Mouse (Mus musculus): ENCODE measurements around the gene Mrpl52.

The Mrpl52 gene

DNA sequence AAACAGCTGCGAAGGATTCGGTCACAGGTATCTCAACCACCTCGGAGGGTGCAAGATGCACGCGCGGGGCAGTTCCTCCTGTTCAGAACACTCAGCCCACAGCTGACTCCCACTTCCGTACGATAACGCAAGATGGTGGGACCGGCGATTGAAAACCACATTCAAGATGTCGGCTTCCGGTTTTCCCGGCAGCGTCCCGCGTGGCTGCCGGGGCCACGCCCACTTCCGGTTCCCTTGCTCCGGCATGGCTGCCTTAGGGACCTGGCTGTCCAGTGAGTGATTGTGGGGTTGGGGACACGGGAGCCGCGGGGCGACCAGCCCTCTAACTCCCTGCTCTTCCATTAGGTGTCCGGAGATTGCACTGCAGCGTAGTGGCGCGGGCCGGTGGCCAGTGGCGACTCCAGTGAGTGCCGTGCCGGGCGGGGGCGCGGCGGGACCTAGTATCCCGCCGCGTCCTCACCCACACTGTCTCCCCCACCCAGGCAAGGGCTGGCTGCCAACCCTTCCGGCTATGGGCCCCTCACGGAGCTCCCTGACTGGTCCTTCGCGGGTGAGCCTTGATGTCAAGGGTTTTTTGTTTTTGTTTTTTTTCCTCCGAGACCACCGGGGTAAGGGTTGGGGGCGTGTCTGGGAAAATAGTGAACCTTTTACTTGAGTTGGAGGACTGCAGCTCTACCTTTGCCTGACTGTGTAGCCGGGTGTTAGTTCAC is at the start of gene Mrpl52:
Gene Mrpl52, plus strand, starts transcription at position 221 of the 710 bp plus-strand sequence.
- peak; percentile 93 for DNase-seq

- no peak for DNase-seq
These were observed 49.5 kb upstream of the Mrpl52 start for GRCm38 (mm10) chr14:54377166-54377565.

DNA sequence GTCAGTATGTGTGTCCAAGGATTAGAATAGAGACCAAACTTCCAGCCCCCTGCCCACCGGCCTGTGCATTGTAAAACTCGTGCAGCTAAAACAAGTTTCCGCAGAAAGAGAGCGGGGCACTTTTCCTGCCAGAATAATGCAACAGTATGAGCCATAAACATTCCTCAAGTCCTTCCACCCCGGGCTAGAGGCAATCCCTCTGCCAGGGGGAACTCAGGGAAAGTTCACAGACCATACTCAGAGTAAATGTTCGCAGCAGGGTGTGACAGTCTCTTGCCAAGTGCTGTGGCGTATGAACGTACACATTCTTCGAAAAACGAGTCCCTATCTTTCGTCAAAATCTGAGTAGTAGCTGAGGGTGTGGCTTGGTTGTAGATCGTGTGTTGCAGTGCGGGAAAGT is 47.1 kb upstream of the Mrpl52 start:
- DNase-seq, result no peak

DNA sequence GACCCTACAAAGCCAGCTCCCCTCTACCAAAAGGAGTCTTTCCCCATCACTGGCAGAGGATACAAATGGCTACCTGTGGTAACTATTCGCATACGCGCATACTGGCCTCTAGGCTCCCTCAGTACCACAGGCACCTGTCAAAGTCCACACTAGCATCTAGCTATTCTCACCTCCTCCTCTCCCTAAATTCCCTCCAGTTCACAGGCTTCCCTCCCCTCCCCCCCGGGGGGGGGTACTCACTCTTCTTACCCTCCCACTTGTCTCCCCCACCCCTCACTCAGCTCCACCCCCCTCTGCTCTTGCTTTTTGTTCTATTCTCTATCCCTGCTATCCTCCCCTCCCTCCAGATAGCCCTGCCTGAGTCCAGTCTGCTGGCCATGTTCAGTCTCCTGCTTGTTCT is 46.1 kb upstream of the Mrpl52 start:
- no peak for DNase-seq

- DNase-seq, result no peak
These were observed 44.9 kb upstream of the Mrpl52 start for GRCm38 (mm10) chr14:54381816-54382215.

GRCm38 (mm10) chr14:54382641-54383040 is 44.1 kb upstream of the Mrpl52 start:
- DNase-seq, result no peak

- peak; percentile 19 for DNase-seq
These were observed 43.3 kb upstream of the Mrpl52 start for GRCm38 (mm10) chr14:54383355-54383771.

- no peak for DNase-seq
These were observed 42.3 kb upstream of the Mrpl52 start for GRCm38 (mm10) chr14:54384396-54384795.

- no peak for DNase-seq
These were observed 40.6 kb upstream of the Mrpl52 start for GRCm38 (mm10) chr14:54385968-54386618.

GRCm38 (mm10) chr14:54387546-54387945 is 39.2 kb upstream of the Mrpl52 start:
- no peak for DNase-seq

- DNase-seq, result no peak
These were observed 35.9 kb upstream of the Mrpl52 start for GRCm38 (mm10) chr14:54390843-54391242.

GRCm38 (mm10) chr14:54393794-54394193 is 32.9 kb upstream of the Mrpl52 start:
- DNase-seq, result no peak

- no peak for DNase-seq
These were observed 32.4 kb upstream of the Mrpl52 start for GRCm38 (mm10) chr14:54394309-54394708.

DNA sequence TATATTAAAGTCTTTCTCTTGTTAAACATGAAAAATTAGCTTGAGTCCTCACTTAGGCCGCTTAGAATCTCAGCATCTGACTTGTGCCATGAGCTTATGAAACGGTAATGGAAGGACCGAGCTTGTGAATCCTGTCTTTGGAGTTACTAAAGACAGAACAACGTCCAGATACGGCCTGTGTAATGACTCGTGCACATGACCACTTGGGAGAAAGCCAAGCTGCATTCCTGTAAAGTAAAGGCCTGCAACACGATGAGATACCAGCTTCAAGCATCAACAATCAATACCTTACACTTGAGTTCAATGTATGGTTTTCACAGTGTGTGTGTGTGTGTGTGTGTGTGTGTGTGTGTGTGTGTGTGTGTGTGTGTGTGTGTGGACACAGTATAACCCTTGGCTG is 30.0 kb upstream of the Mrpl52 start:
- no peak for DNase-seq

DNA sequence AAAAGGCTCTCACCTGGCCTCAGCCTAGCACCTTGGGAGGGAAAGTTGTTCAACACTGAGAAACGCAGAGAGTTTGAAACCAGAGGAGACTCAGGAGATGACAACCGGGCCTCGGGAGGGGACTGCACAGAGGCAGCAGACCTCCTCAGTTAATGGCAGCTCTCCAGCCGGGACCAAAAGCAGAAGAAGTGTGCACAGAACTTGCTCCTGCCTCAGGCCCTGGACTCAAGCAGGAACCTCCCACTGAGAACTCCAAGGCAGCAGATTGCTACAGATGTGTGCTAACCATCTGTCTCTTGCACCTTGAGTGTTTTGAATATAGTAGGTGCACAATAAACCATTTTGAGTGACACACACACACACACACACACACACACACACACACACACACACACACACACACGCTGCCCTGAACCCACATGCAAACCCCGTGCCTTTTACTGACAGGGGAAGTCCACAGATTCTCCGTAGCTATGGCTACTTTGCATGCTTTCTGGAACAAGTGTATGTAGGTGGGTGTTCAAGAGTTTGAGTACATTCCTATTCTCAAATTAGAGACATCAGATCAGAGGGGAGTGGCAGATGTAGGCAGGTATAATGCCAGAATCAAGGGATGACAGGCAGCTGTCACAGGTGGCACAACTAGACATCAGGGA is 28.7 kb upstream of the Mrpl52 start:
- DNase-seq, result no peak

DNA sequence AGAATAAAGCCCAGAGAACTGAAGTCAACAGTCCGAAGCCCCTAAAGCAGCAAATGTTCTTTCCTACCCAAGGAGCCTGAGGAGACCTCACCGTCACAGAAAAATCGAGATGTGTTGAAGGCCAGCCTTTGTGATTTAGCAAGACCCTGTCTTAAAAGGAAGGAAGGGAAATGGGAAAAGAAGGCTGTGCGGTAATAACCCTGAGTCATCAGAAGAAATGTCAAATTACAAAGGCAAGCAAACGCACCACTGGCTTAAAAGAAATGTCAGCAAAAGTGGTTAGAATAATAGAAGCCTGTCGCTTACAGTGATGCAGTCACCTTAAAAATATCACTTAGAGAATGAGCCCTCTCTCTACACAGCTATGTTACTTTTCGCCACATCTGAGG is 28.2 kb upstream of the Mrpl52 start:
- no peak for DNase-seq

DNA sequence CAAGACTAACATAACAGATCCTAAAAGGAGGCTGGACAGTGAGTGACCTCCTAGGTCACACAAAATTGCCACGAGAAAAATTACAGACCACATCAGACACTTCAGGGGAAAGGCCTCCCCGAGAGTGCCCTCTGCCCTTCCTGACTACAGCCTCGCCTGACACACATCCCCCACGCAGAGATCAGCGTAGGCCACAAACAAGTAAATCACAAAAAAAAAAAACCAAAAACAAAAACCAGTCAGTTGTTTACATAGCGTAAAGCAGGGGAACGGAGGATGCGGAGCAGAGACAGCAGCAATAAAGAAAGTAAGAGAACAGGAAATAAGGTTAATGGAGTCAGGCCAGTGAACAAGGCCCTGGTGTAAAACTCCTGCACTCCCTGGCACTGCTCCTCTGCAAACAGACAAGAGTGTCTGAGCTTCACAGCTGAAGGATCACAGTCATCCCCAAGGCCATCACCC is 27.8 kb upstream of the Mrpl52 start:
- no peak for DNase-seq

- DNase-seq, result no peak
These were observed 25.0 kb upstream of the Mrpl52 start for GRCm38 (mm10) chr14:54401723-54402122.

GRCm38 (mm10) chr14:54408336-54409056 is 18.2 kb upstream of the Mrpl52 start:
- DNase-seq, result no peak

DNA sequence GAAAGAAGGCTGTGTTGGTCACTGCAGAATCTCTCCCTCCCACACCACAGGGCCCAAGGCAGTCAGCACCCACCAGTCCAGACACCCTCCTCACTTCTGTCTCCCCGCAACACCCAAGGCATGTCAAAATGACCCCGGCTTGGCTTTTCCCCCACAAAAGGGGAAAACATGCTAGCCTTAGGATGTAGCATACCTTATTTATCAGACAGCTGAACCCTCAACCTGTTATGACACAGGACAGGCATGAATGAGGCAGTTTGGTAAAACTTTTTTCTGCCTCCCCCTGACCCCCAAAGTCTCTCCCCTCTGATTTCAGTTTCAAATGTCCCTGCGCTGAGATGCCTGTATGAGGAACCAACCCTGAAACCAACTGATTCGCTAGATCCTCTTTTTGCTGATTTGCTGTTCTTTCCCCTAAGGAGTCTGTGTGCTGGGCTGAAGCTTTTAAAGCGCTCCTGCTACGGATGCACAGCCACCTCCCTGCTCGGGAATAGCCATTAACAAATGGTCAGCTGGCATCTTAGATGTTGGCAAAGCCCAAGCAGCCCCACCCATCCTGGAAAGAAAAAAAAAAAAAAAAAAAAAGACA is 17.6 kb upstream of the Mrpl52 start:
- DNase-seq, result no peak

DNA sequence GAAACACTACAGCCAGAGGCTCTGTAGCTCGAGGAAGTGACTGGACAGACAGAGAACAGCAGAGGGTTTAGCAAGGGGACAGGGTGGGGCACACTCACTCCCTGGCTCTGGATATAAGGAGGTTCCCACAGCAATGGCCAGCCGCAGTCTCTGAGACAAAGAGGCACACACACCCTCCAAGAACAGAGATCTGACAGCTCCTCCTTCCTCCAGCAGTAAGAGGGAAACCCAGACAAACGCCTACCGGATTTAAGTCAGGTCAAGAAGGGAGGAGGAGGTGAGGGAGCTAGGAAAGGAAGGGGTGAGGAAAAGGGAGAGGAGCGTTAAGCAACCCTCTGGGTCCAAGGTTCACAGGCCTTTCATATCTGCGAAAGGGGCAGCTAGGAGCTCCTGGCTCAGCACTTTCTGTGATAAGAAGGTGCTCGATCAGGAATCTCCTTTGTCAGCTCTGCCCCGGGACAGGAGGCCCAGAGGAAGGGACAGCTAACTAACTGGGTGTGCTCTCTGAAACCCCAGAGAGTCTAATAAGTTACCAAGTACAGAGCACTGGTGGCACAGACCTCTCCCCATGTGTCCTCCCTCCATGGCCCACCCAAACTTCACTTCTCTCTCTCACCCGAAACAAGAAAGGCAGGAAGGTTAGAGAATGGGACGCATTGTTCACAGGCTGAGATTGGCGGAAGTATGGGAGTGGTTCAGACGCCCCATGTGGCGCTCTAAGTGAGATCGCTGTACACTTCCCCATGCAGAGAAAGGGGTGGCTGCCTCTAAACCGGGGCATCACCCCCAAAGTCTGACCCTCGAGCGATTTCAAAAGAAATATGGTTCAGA is 16.5 kb upstream of the Mrpl52 start:
- peak; percentile 39 for DNase-seq

DNA sequence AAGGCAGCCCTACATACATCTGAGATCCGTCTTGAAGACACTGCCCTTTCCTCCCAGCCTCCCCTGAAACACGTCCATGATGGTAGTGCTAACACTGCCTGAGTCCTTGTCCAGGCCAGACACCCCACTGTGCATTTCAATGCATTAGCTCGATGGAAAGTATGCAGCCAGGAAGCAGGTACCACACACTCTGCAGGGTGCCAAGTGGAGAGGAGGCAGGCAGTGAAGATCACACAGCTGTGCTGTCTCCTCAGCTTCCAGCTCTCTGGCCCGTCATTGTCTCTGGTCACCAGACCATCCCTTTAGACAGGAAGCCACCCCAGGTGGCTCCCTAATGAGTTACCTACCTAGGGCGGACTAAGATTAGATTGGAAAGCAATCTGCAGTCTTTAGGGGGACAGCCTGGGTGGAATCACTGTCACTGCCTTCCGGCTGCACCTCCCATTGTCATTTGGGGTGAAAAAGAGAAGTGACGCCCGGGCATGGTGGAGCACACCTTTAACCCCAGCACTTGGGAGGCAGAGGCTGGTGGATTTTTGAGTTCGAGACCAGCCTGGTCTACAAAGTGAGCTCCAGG is 14.6 kb upstream of the Mrpl52 start:
- no peak for DNase-seq

Data from liver (tissue).